Mouse (Mus musculus): Measurements from ENCODE around the gene Hist1h2ae.
"Not testable (repeated sequence)": the region's sequence is repeated elsewhere in the genome, so short reads cannot be mapped to it uniquely, and the experiment has no call there.

DNA sequence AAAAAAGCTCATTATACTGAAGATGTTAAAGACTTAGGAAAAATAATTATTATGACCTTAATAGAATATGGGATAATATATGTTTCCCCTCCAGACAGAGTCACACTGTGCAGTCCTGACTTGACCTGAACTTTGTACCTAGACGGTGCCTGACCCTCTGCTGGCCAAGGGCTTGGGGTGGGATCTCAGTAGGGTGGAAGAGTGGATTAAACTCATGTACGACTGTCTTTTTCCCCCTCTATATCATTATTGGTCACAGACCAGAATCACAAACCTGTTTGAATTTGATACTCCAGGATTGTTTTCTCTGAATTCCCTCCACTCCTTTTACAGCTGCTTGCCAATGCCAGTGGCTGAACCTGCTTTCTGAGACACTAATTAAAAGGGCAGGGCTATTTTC is 10.3 kb downstream of the Hist1h2ae start:
- not testable (repeated sequence) for TF ChIP-seq CTCF (conservative IDR thresholded peaks at IDR 0.05; ENCODE audit: insufficient read depth, insufficient read length, low read depth, low read length); POLR2A (IDR thresholded peaks at IDR 0.05; ENCODE audit: low read depth, low read length)
